Mouse (Mus musculus): ENCODE results near the gene Sh3rf3. TPM values are rescaled to one million over a fixed set of nuclear protein-coding genes. Genes with fewer than 3 reads are reported as not detected.
A peak's percentile ranks its signal among the peaks of the same experiment; 100 is the strongest.

Sh3rf3 gene
- polyA plus RNA-seq, 1 experiment from 2014 or later, result 1.1 TPM

DNA sequence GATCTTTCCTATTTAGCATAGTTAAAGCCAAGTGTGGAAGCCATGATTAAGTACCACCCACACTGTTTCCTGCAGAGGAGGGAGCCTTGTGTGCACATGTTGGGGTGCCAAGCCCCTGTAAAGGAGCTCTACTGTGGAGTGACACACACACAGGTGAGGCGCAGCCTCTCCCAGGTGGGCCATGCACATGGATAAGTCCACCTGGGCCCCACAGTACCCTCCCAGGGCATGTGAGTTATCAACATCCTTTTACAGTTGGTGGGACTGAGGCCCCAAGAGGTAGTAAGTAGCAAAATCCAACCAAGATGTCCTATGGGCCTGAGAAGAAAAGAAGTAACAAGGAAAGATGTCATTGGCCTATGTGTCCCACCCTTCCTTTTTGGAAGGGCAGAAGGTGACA is 305.8 kb downstream of the Sh3rf3 start:
- H3K9ac ChIP-seq, result no peak overlapping the region
- no peaks in the 10 kb centered on the region for H3K4me1 ChIP-seq
- H3K4me2 ChIP-seq, result no peak overlapping the region
- ATAC-seq (ENCODE audit: insufficient read depth, low FRiP score, low read depth), result no peak
- H3K27me3 ChIP-seq (replicated peaks), result no peaks in the 10 kb centered on the region
- WGBS, result 84% methylated on average over 1 of the region's 1 CpGs
- no peak overlapping the region for H3K27ac ChIP-seq
- H3K9me3 ChIP-seq, result no peaks in the 10 kb centered on the region
- H3K36me3 ChIP-seq, result no peaks in the 10 kb centered on the region
- no peak overlapping the region for H3K4me3 ChIP-seq (replicated peaks)

DNA sequence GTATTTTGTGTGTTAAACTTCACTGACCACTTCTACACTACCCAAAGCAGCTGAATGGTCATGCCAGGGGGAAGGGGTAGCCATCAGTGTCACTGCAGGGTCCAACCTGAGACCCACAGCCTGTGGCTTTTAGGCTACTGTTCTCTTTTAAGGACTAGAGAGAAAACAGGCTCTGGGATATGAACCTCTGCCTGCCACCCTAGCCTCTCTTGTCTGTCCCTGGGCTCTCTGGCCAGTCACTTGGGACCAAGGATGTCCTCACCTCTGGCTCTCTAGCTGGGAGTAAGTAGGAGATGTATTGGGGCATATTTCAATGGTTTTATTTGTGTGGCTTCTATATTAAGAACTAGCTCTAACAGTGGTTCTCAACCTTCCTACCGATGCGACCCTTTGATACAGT is 306.7 kb downstream of the Sh3rf3 start:
- Histone ChIP-seq H3K9me3 (no peaks in the 10 kb centered on the region), H3K27me3 (replicated peaks) (no peaks in the 10 kb centered on the region), H3K36me3 (no peaks in the 10 kb centered on the region), H3K4me2 (no peak overlapping the region), H3K4me3 (replicated peaks) (no peak overlapping the region), H3K27ac (no peak overlapping the region), H3K9ac (no peak overlapping the region), H3K4me1 (no peaks in the 10 kb centered on the region)
- 97% methylated on average over 2 of the region's 2 CpGs for WGBS
- ATAC-seq (ENCODE audit: insufficient read depth, low FRiP score, low read depth), result no peak

DNA sequence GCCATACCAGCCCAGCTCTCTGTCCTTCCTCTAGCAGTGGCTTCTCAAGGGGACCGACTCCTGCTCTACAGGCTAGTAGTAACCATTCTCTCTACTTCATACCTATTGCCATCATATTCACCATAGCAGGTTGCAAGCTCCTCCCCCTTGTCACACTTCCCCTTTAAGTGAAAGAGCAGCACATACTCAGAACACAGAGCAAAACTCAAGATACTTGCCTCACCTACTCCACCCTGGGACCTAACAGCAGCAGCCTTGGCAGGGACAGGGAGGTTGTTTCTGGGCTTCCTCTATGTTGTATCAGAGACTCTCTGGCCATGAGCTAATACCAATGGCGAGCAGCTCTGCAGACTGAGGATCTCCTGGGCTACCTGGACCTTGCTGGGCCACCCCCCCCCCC is 312.3 kb downstream of the Sh3rf3 start:
- H3K9me3 ChIP-seq, result no peaks in the 10 kb centered on the region
- H3K27me3 ChIP-seq (replicated peaks), result no peaks in the 10 kb centered on the region
- no peak overlapping the region for H3K9ac ChIP-seq
- 91% methylated on average over 2 of the region's 2 CpGs for WGBS
- no peaks in the 10 kb centered on the region for H3K4me1 ChIP-seq
- H3K4me3 ChIP-seq (replicated peaks), result no peak overlapping the region
- no peak for ATAC-seq (ENCODE audit: insufficient read depth, low FRiP score, low read depth)
- H3K4me2 ChIP-seq, result no peak overlapping the region
- H3K27ac ChIP-seq, result no peak overlapping the region
- no peaks in the 10 kb centered on the region for H3K36me3 ChIP-seq

DNA sequence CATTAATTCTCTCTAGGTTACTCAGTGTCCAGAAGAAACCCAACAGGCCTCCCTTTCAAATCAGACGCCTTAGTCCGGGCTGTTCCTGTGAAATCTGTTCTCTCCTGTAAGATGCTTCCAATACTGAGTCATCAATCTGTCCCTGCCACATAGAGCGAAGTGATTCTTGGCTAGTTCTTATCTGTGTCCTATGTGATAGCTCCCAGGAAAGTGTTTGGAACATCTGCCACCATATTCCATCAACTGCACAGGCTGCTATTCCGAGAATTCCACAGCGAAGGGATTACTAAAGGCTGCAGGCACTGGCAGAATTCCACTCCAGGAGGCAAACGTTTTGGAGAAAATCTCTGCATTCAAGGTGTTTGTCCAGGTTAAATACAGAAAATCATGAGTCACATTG is 314.5 kb downstream of the Sh3rf3 start:
- no peaks in the 10 kb centered on the region for H3K27me3 ChIP-seq (replicated peaks)
- 0 out of 2 replicates have a peak, but pooled peaks cover 5% of the 10 kb centered on the region for H3K4me1 ChIP-seq
- H3K4me3 ChIP-seq (replicated peaks), result no peak overlapping the region
- H3K9me3 ChIP-seq, result no peaks in the 10 kb centered on the region
- ATAC-seq (ENCODE audit: insufficient read depth, low FRiP score, low read depth), result no peak
- H3K4me2 ChIP-seq, result no peak overlapping the region
- H3K9ac ChIP-seq, result no peak overlapping the region
- H3K36me3 ChIP-seq, result no peaks in the 10 kb centered on the region
- H3K27ac ChIP-seq, result no peak overlapping the region
- WGBS, result 63% methylated on average over 6 of the region's 6 CpGs

DNA sequence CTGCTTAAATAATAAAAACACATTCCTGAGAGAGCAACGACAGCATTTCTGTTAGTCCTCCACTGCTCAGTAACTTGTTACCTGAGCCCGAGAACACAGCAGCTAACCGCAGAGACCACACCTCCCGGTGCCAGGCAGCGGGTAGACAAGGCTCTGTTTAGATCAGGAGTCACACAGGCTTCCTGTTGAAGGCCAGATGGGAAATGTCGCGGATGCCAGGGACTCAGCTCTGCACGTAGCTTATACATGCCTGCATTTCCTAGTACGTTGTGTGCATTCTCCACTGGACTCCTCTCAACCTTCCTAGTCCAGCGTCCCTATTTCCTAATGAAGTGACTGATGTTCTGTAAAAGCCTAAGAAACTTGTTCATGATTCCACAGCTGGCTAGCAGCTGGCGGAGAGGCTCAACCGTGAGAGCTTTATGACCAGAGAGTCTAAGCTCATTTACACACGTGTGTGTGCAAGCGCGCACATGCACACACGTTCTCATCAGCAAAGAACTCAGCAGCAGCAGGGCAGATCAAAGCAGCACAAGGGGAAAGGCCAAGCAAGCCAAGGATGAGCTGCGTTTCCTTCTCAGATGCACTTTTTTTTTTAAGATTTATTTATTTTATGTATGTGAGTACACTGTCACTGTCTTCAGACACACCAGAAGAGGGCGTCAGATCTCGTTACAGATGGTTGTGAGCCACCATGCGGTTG is 318.9 kb downstream of the Sh3rf3 start:
- Histone ChIP-seq H3K4me3 (replicated peaks) (no peak overlapping the region), H3K9me3 (no peaks in the 10 kb centered on the region), H3K27me3 (replicated peaks) (no peaks in the 10 kb centered on the region), H3K36me3 (no peaks in the 10 kb centered on the region), H3K4me1 (0 out of 2 replicates have a peak, but pooled peaks cover 5% of the 10 kb centered on the region), H3K9ac (no peak overlapping the region), H3K27ac (no peak overlapping the region), H3K4me2 (no peak overlapping the region)
- peak; percentile 27; the same call in 1 of the 2 replicates for ATAC-seq (ENCODE audit: insufficient read depth, low FRiP score, low read depth)
- 44% methylated on average over 20 of the region's 20 CpGs for WGBS

DNA sequence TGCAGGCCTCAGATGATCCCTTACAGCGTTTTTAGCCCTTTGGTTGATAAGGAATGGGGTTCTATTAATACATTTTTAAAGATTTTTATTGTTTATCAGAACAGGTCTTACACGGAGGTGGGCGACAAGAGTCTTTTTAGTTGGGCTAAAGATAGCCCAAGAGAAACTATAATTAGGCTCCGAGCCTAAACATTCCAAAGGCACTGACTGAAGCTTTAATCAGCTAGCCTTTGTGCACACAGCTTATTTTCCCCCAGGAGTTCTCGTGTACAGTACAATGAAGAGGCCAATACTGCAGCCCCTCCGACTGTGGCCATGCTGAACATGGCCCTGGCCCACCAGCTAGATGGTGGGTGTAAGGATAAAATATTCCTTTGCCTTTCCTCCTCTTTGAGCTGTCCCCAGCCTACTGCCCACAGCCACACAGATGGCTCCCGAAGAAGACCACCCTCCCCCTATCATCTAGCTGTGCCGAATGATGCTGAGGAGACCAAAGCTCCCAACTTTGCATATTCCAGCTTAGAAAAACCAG is 320.4 kb downstream of the Sh3rf3 start:
- no peak overlapping the region for H3K27ac ChIP-seq
- H3K4me3 ChIP-seq (replicated peaks), result no peak overlapping the region
- no peaks in the 10 kb centered on the region for H3K27me3 ChIP-seq (replicated peaks)
- no peaks in the 10 kb centered on the region for H3K36me3 ChIP-seq
- no peak for ATAC-seq (ENCODE audit: insufficient read depth, low FRiP score, low read depth)
- 0 out of 2 replicates have a peak, but pooled peaks cover 5% of the 10 kb centered on the region for H3K4me1 ChIP-seq
- H3K4me2 ChIP-seq, result no peak overlapping the region
- H3K9me3 ChIP-seq, result no peaks in the 10 kb centered on the region
- H3K9ac ChIP-seq, result no peak overlapping the region
- WGBS, result 60% methylated on average over 8 of the region's 8 CpGs

DNA sequence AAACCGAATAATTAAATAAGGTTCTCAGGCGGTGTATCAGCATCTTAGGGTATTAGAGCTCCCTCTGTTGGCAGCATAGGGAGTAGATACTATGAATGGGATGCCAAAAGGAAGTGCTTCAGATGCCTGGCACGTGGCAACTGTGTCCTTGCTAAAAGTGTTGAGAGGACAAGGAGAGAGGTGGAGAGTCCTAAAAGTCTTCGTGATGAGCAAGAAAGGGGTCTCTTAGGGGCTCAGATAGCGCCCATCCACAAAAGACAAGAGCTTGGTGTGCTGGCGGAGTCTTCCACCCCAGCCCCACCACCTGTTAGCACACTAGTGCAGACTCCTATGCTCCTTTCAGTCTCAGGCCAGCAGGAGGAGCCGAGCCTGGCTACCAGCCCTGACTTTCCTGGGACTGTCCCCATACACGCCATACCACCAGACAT is 336.8 kb downstream of the Sh3rf3 start:
- 22% methylated on average over 8 of the region's 8 CpGs for WGBS
- Histone ChIP-seq H3K4me1 (no peaks in the 10 kb centered on the region), H3K36me3 (no peaks in the 10 kb centered on the region), H3K4me2 (no peak overlapping the region), H3K9ac (no peak overlapping the region), H3K4me3 (replicated peaks) (no peak overlapping the region), H3K9me3 (no peaks in the 10 kb centered on the region), H3K27ac (no peak overlapping the region), H3K27me3 (replicated peaks) (no peaks in the 10 kb centered on the region)
- peak; percentile 59 for ATAC-seq (ENCODE audit: insufficient read depth, low FRiP score, low read depth)

DNA sequence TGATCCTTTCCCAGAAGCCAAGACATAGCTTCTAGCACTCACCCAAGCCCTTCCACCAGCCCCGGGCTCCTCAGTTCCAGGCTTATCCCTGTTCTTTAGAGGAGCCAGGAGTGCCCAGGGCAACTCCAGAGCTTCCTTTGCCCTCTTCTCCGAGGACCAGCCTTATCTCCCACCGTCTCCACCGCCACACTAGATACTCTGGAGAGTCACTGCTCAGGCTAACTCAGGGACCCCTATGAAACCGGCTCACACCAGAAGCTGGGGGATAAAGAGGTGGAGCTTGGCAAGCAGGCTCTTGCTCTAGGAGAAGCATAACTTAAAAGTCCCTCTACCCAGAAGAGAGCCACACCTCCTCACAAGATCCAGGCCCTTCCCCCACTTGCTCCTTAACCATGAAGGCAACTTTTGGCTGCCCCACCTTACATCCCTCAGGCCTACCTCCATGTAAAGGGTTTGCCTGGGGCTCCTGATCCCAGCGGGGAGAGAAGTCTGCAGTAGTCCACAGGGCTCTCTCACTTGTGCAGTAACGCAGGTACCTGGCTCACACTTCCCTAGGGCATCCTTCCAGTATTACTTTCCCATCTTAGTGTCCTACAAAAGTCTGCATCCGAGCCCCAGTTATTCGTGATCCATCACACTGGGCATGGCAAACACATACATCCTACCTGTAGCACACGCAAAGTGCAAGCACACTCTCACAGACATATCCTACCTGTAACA is 337.9 kb downstream of the Sh3rf3 start:
- H3K27me3 ChIP-seq (replicated peaks), result no peaks in the 10 kb centered on the region
- H3K4me1 ChIP-seq, result no peaks in the 10 kb centered on the region
- H3K27ac ChIP-seq, result no peak overlapping the region
- 84% methylated on average over 10 of the region's 10 CpGs for WGBS
- no peak overlapping the region for H3K9ac ChIP-seq
- H3K36me3 ChIP-seq, result no peaks in the 10 kb centered on the region
- H3K4me3 ChIP-seq (replicated peaks), result no peak overlapping the region
- ATAC-seq (ENCODE audit: insufficient read depth, low FRiP score, low read depth), result no peak
- no peaks in the 10 kb centered on the region for H3K9me3 ChIP-seq
- H3K4me2 ChIP-seq, result no peak overlapping the region

DNA sequence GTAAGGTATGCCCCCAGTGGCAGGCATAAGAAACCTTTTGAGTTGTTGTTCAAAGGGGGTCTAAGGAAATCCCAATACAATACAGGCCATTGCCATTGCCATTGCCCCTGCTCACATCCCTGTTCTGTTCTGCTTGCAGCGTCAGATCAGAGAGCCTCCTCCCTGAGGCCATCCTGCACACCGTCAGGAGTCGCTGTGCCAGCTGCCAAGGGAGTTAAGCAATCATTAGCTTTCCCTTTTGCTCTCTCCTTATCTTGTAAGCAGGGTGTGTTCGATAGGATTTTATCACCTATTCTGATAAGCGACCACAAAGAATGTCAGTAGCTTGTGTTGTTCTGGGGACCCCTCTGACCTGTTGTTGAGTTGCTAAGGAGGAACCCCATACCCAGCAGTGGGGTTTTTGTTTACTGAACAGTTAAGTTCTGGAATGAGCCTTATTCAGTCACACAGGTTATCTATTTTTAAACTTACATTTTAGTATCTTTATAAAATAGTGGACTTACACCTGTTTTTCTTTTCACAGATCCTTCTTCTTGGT is 339.5 kb downstream of the Sh3rf3 start:
- Histone ChIP-seq H3K4me3 (replicated peaks) (no peak overlapping the region), H3K9ac (no peak overlapping the region), H3K4me2 (no peak overlapping the region), H3K36me3 (no peaks in the 10 kb centered on the region), H3K4me1 (no peaks in the 10 kb centered on the region), H3K9me3 (no peaks in the 10 kb centered on the region), H3K27me3 (replicated peaks) (no peaks in the 10 kb centered on the region), H3K27ac (no peak overlapping the region)
- ATAC-seq (ENCODE audit: insufficient read depth, low FRiP score, low read depth), result peak; percentile 77; the same call in 1 of the 2 replicates
- WGBS, result 42% methylated on average over 5 of the region's 5 CpGs

DNA sequence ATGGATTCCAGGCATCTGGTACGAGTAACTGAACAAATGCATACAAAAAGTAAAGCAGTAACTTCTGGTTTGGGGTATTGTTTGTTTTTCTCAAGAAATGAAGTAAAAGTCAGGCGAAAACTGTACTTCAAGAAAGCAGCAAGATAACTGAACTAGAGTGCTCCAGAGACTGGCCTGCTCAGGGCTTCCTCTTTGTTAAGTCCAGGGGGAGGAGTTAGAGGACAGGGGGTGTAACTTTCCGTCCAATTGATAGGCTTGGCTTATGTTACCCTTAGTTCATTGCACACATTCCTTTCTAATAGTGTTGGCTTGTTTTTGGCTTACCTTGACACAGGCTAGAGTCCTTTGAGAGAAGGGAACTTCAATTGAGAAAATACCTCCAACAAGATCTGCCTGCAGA is 345.5 kb downstream of the Sh3rf3 start:
- Histone ChIP-seq H3K9me3 (no peaks in the 10 kb centered on the region), H3K4me1 (no peaks in the 10 kb centered on the region), H3K4me3 (replicated peaks) (no peak overlapping the region), H3K27me3 (replicated peaks) (no peaks in the 10 kb centered on the region), H3K36me3 (no peaks in the 10 kb centered on the region), H3K27ac (no peak overlapping the region), H3K9ac (no peak overlapping the region), H3K4me2 (no peak overlapping the region)
- ATAC-seq (ENCODE audit: insufficient read depth, low FRiP score, low read depth), result no peak
- 72% methylated on average over 3 of the region's 3 CpGs for WGBS

DNA sequence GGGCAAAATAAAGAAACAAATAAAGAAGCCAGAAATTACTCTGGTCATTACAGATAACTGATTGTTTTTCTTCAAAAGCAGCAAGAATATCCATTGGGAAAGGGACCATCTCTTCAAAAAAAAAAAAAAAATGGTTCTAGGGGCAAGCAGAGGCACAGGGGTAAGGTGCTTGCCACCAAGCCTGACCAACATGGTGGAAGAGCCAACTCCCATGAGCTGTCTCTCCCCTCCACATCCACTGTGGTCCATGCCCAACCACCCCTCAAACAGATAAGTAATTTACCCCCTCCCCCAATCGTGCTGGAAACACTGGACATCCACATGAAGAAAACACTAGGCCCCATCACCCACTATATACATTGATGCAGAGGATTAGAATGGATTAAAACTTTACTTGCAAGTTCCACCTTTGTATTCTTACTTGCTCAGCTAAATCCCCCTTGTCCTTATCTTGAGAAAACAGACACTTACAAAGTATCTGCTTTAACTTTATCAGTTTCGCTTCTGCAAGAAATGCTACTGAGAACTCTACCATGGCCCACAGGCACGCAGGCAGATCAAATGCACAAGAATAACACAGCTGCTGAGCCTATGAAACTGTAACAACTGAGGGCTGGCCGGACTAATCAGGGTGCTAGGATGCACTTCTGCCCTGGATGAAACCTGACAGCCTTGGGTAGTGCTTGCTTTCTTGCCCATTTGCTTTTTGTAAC is 349.2 kb downstream of the Sh3rf3 start:
- Histone ChIP-seq H3K27me3 (replicated peaks) (no peaks in the 10 kb centered on the region), H3K4me2 (no peak overlapping the region), H3K4me3 (replicated peaks) (no peak overlapping the region), H3K27ac (no peak overlapping the region), H3K4me1 (no peaks in the 10 kb centered on the region), H3K9ac (no peak overlapping the region), H3K36me3 (no peaks in the 10 kb centered on the region; the same call in 1 of the 2 replicates), H3K9me3 (no peaks in the 10 kb centered on the region)
- WGBS, result 65% methylated on average over 4 of the region's 4 CpGs
- no peak for ATAC-seq (ENCODE audit: insufficient read depth, low FRiP score, low read depth)
